Mouse (Mus musculus) cerebellum, adult (tissue): ENCODE data around the gene Jph2.

Source experiments
- ATAC-seq: cut with Nextera tagmentation; 2 replicates; pipeline ENCODE4 v1.9.2; 2017; ENCODE audit warnings: mild to moderate bottlenecking, moderate library complexity, mixed read lengths; ENCODE audit not compliant: insufficient number of reproducible peaks, low FRiP score, low TSS enrichment

The Jph2 gene

GRCm38 (mm10) chr2:163397905-163398304 lies at the start of gene Jph2:
Gene Jph2, minus strand, starts transcription at chr2:163397993.
- no peak for ATAC-seq

DNA sequence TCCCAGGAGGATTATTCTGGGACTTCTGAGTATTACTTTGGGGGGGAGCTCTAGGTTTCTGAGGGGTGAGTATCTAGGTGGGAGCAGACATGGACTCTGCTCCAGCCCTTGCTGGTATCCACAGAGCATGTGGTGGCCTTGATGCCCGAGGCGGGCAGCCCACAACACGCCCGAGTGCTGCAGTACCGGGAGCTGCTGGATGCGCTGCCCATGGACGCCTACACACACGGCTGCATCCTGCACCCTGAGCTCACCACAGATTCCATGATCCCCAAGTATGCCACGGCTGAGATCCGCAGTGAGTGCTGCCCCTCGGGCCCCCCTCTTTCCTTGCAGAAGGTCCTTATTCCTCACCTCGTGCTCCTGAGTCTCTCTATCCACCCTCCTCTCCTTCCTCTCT lies 49.6 kb upstream of the Jph2 start:
- no peak for ATAC-seq

DNA sequence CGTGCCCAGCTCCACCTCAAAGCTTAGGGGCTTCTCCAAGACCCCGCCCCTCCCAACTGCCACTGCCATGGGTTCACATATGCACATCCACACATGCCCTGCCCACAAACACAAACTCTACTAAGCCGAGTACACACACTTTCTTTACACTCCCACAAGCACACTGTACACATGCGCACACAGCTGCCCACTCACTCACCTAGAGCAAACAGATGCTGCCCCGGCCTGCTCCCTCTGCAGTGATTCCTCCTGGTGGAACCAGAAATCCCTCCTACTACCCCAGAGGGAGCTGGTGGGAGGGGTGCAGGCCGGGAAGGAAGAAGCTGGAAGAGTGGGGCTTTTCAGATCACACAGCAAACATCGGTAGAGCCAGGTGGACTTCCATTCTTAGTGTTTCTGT lies 46.2 kb upstream of the Jph2 start:
- no peak for ATAC-seq

- ATAC-seq: peak; percentile 77; the same call in 1 of the 2 replicates
Observed at GRCm38 (mm10) chr2:163443543-163443942, 45.8 kb upstream of the Jph2 start.

DNA sequence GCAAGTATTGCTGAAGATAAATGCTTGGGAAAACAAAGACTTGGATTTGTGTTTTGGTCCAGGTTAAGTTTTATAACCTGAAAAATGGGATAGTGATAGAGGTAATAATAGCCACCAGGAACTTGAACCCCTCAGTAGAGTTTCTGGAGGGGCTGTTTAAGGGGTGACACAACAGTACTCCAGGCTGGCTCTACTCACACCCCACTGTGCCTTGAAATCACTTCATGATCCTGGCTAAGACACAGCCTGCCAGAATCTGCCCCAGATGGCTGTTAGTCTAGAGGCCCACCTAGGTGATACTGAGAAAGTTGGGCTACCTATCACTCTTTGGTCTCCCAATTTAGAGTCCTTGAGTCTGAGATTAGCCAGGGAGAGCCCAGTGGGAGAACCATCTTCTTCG lies 41.7 kb upstream of the Jph2 start:
- no peak for ATAC-seq

DNA sequence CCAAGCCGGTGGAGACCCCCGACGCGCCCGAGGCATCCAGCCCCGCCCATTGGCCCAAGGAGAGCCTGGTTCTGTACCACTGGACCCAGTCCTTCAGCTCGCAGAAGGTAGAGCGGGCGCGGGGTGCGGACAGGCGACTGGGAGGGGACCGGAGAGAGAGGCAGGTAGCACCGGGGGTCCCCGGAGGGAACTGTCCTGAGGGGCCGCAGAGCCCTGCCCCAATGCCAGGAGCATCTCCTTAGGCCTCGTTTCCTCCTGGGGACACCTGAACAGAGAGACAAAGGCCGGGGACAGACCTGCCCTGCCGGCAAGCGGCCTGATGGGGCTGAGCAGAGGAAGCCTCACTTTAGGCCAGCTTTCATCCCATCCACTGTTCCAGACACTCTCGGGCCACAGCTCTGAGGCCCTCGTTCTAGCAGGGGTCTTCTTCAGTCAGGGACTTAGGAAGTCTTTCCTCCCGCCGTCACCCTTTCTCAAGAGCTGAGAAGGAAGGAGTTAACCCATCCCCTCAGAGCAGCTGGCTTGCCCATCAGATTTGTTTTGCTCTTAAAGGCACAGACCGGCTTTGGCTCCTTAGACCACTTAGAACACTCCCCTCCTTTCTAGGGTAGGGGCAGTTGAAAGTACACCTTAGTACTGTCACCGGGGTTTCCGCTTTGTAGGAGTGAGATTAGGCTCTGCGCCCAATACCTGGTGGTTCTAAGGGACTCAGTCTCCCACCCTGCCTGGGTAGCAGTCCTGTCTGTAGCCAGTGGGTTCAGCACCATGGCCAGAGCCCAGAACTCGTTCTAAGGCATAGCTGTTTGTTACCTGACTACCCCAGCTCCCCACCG lies 41.0 kb upstream of the Jph2 start:
- peak; percentile 31 for ATAC-seq

DNA sequence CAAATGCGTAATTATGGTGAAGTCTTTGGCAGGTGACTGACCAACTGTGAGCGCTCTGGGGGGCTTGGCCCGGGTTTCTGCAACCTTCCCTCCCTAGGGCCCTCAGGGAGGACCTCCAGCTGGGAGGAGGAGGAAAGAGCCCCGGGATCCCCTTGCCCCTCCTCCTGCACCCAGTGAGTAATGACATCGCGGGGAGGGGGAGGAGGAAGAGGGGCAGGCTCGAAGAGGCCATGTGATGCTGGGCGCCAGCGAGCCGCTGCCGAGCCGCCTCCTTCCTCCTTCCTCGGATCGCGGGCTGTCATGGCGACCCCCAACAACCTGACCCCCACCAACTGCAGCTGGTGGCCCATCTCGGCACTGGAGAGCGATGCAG lies 40.4 kb upstream of the Jph2 start, which contains the start of gene Gdap1l1:
Gdap1l1 (plus strand) TSS at position 231 of the 373 bp plus-strand sequence.
- peak; percentile 57 for ATAC-seq

GRCm38 (mm10) chr2:163437800-163438199 lies 40.0 kb upstream of the Jph2 start:
- no peak for ATAC-seq

- peak; percentile 70 for ATAC-seq
Observed at GRCm38 (mm10) chr2:163433971-163434370, 36.2 kb upstream of the Jph2 start.

GRCm38 (mm10) chr2:163431289-163431688 lies 33.5 kb upstream of the Jph2 start:
- no peak for ATAC-seq

- ATAC-seq: no peak
Observed at GRCm38 (mm10) chr2:163428346-163429011, 30.7 kb upstream of the Jph2 start.

DNA sequence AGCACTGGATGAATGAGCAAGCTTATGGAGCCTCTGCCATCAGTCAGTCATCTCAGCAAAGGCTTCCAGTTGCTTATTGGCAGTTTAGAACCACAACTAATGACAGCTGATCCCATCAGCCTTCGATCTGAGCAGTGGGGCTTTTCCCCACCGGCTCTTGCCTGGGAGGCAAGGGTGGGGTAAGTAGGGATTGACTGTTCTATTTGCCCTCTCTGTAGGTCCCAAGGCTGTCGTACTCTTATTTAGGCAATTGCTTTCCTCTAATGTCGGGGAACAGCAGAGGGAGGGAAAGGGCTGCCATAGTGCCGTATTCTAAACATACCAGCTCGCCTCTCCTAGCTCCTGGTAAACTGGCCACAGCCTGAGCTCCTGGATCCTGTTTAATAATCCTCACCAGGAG lies 26.8 kb upstream of the Jph2 start, which contains the start of gene Oser1:
Oser1 (minus strand) TSS at position 101 of the 400 bp plus-strand sequence.
- no peak for ATAC-seq

GRCm38 (mm10) chr2:163422895-163423660 lies 25.3 kb upstream of the Jph2 start:
- ATAC-seq: no peak

DNA sequence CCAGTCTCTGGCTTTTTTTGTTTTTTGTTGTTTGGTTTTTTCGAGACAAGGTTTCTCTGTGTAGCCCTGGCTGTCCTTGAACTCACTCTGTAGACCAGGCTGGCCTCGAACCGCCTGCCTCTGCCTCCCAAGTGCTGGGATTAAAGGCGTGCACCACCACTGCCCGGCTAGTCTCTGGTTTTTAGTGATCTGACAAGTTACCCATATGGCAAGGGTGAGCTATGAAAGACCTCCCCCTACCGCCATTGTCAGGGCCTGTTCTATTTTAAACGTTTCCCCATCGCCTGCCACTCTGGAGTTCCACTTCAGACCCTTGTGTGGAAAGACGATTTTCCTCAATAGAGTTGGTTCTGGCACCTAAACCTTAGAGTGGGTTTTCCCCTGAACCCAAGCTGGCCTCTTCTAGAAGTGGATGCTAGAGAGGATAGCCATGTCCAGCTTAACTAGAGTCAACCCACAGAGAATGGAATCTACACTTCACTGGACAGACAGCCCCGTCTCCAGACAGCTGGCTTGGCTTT lies 22.6 kb upstream of the Jph2 start:
- ATAC-seq: no peak

DNA sequence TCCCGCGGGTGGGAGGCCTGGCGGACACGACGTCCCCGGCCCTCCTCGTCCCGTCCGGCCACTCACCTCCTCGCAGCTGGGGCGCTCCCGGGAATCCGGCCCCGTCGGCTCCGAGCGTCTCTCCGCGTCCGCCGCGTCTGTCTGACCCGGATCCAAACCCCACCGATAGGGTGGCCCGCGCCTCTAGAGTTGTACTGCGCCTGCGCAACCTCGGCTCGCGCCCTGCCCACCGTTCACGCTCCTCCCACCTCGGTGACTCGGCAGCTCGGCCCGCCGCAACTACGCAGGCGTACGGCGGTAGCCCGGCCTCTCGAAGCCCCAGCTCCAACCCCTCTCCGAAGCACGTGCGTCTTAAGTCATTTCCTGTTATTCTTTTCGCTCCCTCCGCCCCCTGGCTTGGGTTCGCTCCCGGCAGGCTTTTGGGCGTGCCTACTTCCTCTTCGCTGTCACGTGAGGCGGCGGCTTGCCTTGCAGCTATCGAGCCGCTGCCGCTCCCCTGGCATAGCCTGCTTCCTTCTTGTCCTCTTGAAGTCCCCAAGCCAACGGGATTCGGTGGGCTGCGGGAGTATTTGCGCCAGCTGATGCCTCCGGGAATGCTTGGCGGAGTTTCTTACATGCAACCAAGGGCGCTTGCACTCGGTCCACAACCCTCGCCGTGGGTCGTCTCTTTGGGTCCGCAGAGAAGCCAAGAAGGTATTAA lies 21.7 kb upstream of the Jph2 start:
- ATAC-seq: peak; percentile 97

DNA sequence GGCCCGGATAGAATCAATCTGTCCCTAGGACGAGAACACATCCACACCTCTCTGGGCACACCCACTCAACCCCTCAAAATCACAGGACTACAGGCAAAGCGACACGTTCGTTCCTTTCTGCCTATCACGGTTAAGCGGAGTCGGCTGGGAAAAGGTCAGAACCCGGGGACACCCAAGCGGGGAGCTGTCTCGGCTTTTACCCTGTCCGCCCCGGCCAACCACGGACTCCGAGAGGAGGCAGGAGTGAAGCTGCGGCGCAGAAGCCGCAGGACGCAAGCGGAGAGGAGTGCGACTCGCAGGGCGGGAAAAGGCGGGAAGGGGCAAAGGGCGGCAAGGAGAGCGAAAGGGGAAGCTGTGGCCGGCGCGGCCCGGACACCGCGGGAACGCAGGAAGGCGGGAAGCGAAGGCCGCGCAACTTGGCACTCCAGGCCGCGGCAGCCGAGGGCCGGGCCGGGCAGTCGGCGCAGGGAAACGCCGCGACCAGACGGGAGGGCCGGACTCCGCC lies 21.1 kb upstream of the Jph2 start:
- ATAC-seq: no peak

DNA sequence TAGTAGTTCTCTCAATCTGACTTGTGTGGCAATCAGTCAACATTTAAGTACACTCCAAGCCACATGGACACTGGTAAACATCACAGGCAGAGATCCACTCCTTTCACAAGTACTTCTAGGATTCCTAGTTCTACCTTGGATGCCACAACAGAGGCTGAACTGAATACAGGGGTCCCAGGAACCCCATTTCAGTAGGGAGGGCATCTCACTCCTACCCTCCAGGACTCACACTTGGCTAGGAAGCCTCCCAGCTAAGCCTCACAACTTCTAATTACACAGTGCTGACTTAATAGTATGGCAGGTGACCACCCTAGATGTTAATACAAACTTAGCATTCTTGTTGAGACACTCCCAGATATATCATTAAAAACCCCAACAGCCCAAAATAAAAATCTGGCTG lies 20.0 kb upstream of the Jph2 start:
- no peak for ATAC-seq

GRCm38 (mm10) chr2:163417026-163417425 lies 19.2 kb upstream of the Jph2 start:
- no peak for ATAC-seq

GRCm38 (mm10) chr2:163412846-163413590 lies 15.2 kb upstream of the Jph2 start:
- no peak for ATAC-seq
